Mouse (Mus musculus): Measurements from ENCODE around the gene Lcp2. TPM values are rescaled to one million over a fixed set of nuclear protein-coding genes. Genes with fewer than 3 reads are reported as not detected.
A peak's percentile ranks its signal among the peaks of the same experiment; 100 is the strongest.

Gene Lcp2
- polyA plus RNA-seq, 1 experiment from 2014 or later, result 1.9 TPM

GRCm38 (mm10) chr11:34073776-34074175, 27.1 kb downstream of the Lcp2 start:
- Histone ChIP-seq H3K4me2 (replicated peaks) (peak overlapping the region; percentile 15; the same call in 1 of the 2 replicates), H3K4me3 (no peak overlapping the region), H3K9me3 (no peaks in the 10 kb centered on the region), H3K9ac (no peak overlapping the region), H3K36me3 (no peaks in the 10 kb centered on the region), H3K27me3 (peaks cover 12% of the 10 kb centered on the region), H3K4me1 (peaks cover 4% of the 10 kb centered on the region), H3K27ac (no peak overlapping the region)
- 18% methylated on average over 15 of the region's 15 CpGs for WGBS
- ATAC-seq (ENCODE audit: low FRiP score, low read depth), result no peak

- H3K27me3 ChIP-seq, result peaks cover 13% of the 10 kb centered on the region
- H3K36me3 ChIP-seq, result no peaks in the 10 kb centered on the region
- no peak overlapping the region for H3K9ac ChIP-seq
- no peak overlapping the region for H3K4me3 ChIP-seq
- WGBS, result 74% methylated on average over 2 of the region's 2 CpGs
- H3K4me2 ChIP-seq (replicated peaks), result no peak overlapping the region
- no peak overlapping the region for H3K27ac ChIP-seq
- H3K9me3 ChIP-seq, result no peaks in the 10 kb centered on the region
- ATAC-seq (ENCODE audit: low FRiP score, low read depth), result no peak
- H3K4me1 ChIP-seq, result 0 out of 2 replicates have a peak, but pooled peaks cover 13% of the 10 kb centered on the region
These were observed 31.1 kb downstream of the Lcp2 start for GRCm38 (mm10) chr11:34077870-34078269.

DNA sequence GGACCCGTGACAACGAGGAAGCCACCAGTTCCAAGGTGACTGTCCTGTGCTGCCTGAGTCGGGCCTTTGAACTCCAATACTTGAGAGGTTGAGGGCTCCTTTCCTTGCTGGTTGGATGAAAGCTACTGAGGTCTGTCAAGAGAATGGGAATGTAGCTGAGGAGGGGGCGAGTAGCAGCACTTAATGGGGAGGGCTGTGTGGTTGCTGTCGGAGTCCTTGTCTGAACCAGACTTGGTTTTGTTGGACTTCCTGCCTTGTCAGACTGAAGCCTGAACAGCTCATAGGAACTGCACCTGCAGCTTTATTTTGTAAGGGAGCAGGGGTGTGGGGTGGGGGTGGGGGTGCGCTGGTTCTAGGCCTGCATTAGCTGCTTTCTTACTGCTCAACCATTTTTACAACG, 31.9 kb downstream of the Lcp2 start:
- 86% methylated on average over 7 of the region's 7 CpGs for WGBS
- peaks cover 13% of the 10 kb centered on the region for H3K27me3 ChIP-seq
- no peak for ATAC-seq (ENCODE audit: low FRiP score, low read depth)

DNA sequence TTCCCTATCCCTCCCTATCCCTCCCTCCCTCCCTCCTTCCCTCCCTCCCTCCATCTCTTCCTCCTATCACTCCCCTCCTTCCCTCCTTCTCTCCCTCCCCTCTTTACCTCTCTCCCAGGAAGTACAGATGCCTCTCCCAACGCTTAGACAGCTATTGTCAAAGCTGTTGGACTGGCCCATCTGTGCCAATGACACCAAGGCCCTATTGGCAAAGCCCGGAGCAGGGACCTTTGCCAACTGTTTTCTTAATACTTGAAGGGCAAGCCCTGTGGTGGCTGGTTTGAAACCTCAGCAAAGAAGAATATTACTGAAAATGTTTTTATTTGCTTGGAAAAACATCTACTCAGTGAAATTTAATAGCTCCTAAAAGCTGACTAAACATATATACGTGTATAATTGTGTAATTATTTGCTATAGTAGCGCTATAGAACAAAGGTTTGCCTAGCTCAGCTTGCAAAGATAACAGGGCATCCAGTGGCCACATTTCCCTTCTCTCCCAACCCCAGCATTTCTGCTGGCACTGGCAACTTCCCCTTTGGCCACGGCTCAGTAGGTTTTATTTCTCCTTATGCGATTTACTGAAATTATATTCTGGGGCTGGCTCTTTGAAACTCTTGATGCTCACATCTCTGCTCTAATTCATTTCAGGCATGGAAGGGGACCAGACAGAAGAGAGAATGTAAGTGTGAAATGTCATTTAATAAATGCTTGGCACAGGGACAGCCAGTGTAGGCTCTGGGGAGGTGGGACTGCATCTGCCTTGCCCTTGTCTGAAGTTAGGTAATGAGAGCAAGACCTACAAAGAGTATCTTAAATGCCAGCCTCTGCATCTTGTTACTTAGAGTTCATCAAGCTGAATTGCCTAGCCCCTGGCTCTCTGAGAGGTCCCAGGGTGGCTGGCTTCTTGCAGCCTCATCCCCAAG, 33.1 kb downstream of the Lcp2 start:
- no peaks in the 10 kb centered on the region for H3K36me3 ChIP-seq

More for the DNA sequence above, 31.9 kb downstream of the Lcp2 start:
- H3K4me2 ChIP-seq (replicated peaks), result no peak overlapping the region
- no peak overlapping the region for H3K4me3 ChIP-seq
- H3K9ac ChIP-seq, result no peak overlapping the region
- no peaks in the 10 kb centered on the region for H3K36me3 ChIP-seq
- H3K27ac ChIP-seq, result no peak overlapping the region
- H3K9me3 ChIP-seq, result no peaks in the 10 kb centered on the region
- 0 out of 2 replicates have a peak, but pooled peaks cover 13% of the 10 kb centered on the region for H3K4me1 ChIP-seq

DNA sequence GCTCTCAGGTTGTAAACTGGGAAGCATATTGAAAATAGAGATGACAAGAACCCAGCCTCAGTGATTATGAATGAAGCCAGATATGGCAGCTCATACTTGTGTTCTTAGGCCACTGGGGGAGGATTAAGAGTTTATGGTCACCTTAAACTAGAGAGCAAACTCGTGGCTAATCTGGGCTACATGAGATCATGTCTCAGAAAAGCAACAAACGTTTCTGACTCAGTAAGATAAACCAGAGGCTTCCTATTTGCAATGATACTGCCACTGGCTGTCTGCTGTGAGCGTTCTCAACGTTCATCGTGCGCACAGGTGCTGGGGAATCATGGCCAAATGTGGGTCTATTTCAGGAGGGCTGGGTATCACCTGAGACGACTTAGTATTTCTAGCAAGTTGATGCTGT, 37.1 kb downstream of the Lcp2 start:
- H3K9ac ChIP-seq, result no peak overlapping the region

More for the DNA sequence above, 33.1 kb downstream of the Lcp2 start:
- Histone ChIP-seq H3K4me1 (0 out of 2 replicates have a peak, but pooled peaks cover 9% of the 10 kb centered on the region), H3K27me3 (peaks cover 4% of the 10 kb centered on the region), H3K9ac (no peak overlapping the region), H3K4me2 (replicated peaks) (no peak overlapping the region), H3K4me3 (no peak overlapping the region), H3K27ac (no peak overlapping the region), H3K9me3 (no peaks in the 10 kb centered on the region)
- no peak for ATAC-seq (ENCODE audit: low FRiP score, low read depth)
- 56% methylated on average over 6 of the region's 6 CpGs for WGBS

GRCm38 (mm10) chr11:34084639-34085038, 37.9 kb downstream of the Lcp2 start:
- no peak overlapping the region for H3K4me2 ChIP-seq (replicated peaks)
- H3K27ac ChIP-seq, result no peak overlapping the region
- no peaks in the 10 kb centered on the region for H3K36me3 ChIP-seq
- WGBS, result 62% methylated on average over 2 of the region's 2 CpGs
- ATAC-seq (ENCODE audit: low FRiP score, low read depth), result no peak
- H3K27me3 ChIP-seq, result peaks cover 4% of the 10 kb centered on the region; the same call in 1 of the 2 replicates
- no peak overlapping the region for H3K4me3 ChIP-seq
- no peak overlapping the region for H3K9ac ChIP-seq
- H3K9me3 ChIP-seq, result no peaks in the 10 kb centered on the region
- H3K4me1 ChIP-seq, result 0 out of 2 replicates have a peak, but pooled peaks cover 6% of the 10 kb centered on the region

More for the DNA sequence above, 37.1 kb downstream of the Lcp2 start:
- peaks cover 4% of the 10 kb centered on the region; the same call in 1 of the 2 replicates for H3K27me3 ChIP-seq
- H3K27ac ChIP-seq, result no peak overlapping the region
- H3K4me3 ChIP-seq, result no peak overlapping the region
- no peaks in the 10 kb centered on the region for H3K36me3 ChIP-seq
- ATAC-seq (ENCODE audit: low FRiP score, low read depth), result no peak
- no peak overlapping the region for H3K4me2 ChIP-seq (replicated peaks)
- 0 out of 2 replicates have a peak, but pooled peaks cover 9% of the 10 kb centered on the region for H3K4me1 ChIP-seq
- no peaks in the 10 kb centered on the region for H3K9me3 ChIP-seq
- WGBS, result 68% methylated on average over 7 of the region's 7 CpGs

DNA sequence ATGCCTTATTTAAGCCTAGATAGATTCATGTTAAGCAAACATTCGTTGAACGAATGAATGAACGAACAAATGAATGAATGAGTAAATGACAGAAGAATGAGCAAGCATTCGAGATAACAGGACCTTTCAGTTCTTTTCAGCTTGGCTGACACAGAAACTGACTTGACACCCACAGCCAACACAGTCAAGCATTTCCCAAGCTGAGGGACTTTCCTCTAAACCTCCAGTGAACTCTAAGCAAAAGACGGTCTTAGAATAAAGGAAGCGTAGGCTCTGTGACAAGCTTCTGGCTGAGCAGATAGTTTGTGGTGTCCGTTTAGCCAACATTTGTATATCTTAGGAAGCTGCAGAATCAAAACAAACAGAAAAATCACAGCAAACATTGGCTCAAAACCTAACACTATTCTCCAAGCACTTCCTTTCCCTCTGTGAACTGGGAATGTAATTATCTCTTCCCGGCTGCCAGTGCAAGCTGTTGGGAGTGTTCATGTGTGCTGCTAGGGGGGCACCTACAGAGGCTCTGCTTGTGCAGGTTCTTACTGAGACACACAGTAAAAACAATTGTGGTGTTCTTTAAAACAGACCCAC, 39.5 kb downstream of the Lcp2 start:
- Histone ChIP-seq H3K4me2 (replicated peaks) (no peak overlapping the region), H3K36me3 (no peaks in the 10 kb centered on the region), H3K9me3 (no peaks in the 10 kb centered on the region), H3K27me3 (peaks cover 4% of the 10 kb centered on the region; the same call in 1 of the 2 replicates), H3K4me1 (no peaks in the 10 kb centered on the region), H3K4me3 (no peak overlapping the region), H3K9ac (no peak overlapping the region), H3K27ac (no peak overlapping the region)
- 76% methylated on average over 8 of the region's 8 CpGs for WGBS
- ATAC-seq (ENCODE audit: low FRiP score, low read depth), result no peak

DNA sequence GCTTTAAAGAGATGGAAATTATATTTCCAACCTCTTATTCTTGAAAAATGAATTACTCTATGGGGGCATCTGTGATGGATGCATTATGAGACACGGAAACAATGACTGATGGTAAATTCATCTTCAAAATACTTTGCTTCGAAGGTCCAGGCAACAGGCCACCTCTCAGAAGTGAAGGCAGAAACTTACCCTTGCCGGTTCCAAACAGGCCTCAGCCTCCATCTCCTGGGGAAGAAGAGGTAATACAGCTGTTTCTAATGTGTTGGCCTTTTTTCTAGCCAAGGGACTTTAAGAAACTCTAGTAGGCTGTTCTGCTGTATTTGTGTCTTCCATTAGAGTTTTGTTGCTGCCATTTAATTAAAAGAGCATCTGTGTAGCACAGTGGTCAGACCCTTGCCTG, 40.3 kb downstream of the Lcp2 start:
- no peak overlapping the region for H3K9ac ChIP-seq
- WGBS, result 57% methylated on average over 3 of the region's 3 CpGs
- no peak overlapping the region for H3K4me3 ChIP-seq
- H3K9me3 ChIP-seq, result no peaks in the 10 kb centered on the region
- H3K27ac ChIP-seq, result no peak overlapping the region
- H3K27me3 ChIP-seq, result peaks cover 4% of the 10 kb centered on the region; the same call in 1 of the 2 replicates
- no peaks in the 10 kb centered on the region for H3K4me1 ChIP-seq
- H3K4me2 ChIP-seq (replicated peaks), result no peak overlapping the region
- no peaks in the 10 kb centered on the region for H3K36me3 ChIP-seq
- no peak for ATAC-seq (ENCODE audit: low FRiP score, low read depth)

DNA sequence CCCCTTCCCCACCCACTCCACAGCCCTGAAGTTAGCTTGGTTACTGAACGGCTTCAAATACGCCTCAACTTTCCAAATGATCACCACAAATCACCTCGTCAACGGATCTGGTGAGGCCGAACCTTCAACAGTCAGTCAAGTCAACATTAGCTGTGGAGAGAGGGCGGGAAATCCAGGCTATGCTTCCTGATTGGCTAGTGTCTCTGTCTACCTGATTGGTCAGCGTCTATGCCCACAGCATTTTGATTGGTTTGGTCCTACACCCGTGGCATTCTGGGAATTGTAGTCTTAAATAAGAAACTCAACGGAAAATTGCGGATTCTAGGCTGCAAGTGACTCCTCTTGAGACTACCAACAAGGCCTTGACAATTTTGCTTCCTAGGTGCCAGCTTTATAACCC, 51.7 kb downstream of the Lcp2 start, which contains the start of gene 4930469K13Rik:
Gene 4930469K13Rik (minus strand): TSS at position 133 of the 400 bp plus-strand sequence.
- WGBS, result 84% methylated on average over 10 of the region's 10 CpGs
- H3K27me3 ChIP-seq, result no peaks in the 10 kb centered on the region
- no peaks in the 10 kb centered on the region for H3K4me1 ChIP-seq
- H3K4me3 ChIP-seq, result no peak within 1 kb of the TSS
- no peaks in the 10 kb centered on the region for H3K36me3 ChIP-seq
- no peaks in the 10 kb centered on the region for H3K9me3 ChIP-seq
- no peak within 1 kb of the TSS for H3K27ac ChIP-seq
- ATAC-seq (ENCODE audit: low FRiP score, low read depth), result no peak
- no peak within 1 kb of the TSS for H3K9ac ChIP-seq
- no peak within 1 kb of the TSS for H3K4me2 ChIP-seq (replicated peaks)

DNA sequence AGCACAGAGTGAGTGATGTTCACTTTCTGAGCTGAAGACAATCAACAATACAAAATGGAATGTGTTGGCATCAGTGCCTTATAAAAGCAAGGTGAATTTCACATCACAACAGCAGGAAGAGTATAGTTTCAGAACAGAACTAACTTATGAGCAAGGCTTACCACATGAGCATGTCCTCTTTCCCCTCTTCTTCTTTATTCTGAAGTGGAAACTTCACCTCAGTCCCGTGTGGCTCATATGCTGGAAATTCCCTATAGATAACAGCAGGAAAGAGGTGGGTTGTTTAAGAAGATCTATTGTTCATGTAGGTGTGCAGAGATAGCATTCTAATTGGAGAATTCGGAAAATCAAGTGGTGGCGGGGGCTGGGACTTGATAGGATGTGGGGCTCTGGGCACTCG, 55.1 kb downstream of the Lcp2 start:
- 84% methylated on average over 4 of the region's 4 CpGs for WGBS

GRCm38 (mm10) chr11:34104919-34105318, 58.2 kb downstream of the Lcp2 start:
- ATAC-seq (ENCODE audit: low FRiP score, low read depth), result no peak
- Histone ChIP-seq H3K4me2 (replicated peaks) (no peak overlapping the region), H3K4me1 (no peaks in the 10 kb centered on the region), H3K9me3 (no peaks in the 10 kb centered on the region), H3K9ac (no peak overlapping the region), H3K4me3 (no peak overlapping the region), H3K27ac (no peak overlapping the region), H3K36me3 (no peaks in the 10 kb centered on the region), H3K27me3 (no peaks in the 10 kb centered on the region)
- 62% methylated on average over 1 of the region's 1 CpGs for WGBS

More for the DNA sequence above, 55.1 kb downstream of the Lcp2 start:
- Histone ChIP-seq H3K4me1 (no peaks in the 10 kb centered on the region), H3K9me3 (no peaks in the 10 kb centered on the region), H3K36me3 (no peaks in the 10 kb centered on the region), H3K4me2 (replicated peaks) (no peak overlapping the region), H3K9ac (no peak overlapping the region), H3K4me3 (no peak overlapping the region), H3K27ac (no peak overlapping the region), H3K27me3 (no peaks in the 10 kb centered on the region)
- ATAC-seq (ENCODE audit: low FRiP score, low read depth), result no peak

DNA sequence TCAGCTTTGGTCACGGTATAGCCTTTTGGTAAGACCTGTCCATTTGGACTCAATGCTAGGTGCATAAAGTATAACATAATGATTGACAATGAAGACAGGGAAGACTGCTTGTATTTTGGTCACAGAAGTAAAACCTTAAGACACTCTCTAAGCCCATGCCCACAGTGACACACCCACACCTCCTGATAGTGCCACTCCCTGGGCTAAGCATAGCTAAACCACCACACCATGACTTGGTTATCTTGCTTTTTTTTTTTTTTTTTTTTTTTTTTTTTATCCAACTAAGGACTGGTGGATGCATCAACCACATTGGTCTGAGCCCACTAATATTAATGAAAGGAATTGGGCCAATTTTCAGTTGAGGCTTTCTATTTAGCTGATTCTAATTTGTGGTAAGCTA, 62.5 kb downstream of the Lcp2 start:
- Histone ChIP-seq H3K4me2 (replicated peaks) (no peak overlapping the region), H3K9ac (no peak overlapping the region), H3K4me1 (no peaks in the 10 kb centered on the region), H3K27ac (no peak overlapping the region), H3K9me3 (no peaks in the 10 kb centered on the region), H3K27me3 (no peaks in the 10 kb centered on the region), H3K4me3 (no peak overlapping the region), H3K36me3 (no peaks in the 10 kb centered on the region)
- WGBS, result 92% methylated on average over 1 of the region's 1 CpGs
- no peak for ATAC-seq (ENCODE audit: low FRiP score, low read depth)

Data from limb, embryonic 13.5 days (tissue).